In genomic region chr16:10668991-10669703, GRCm38 (mm10) we compare ENCODE assay signal across 19 mouse cellular contexts.
DNase-seq lines count a peak whose midpoint lies in the region; ATAC-seq and TF ChIP-seq lines count a peak whose summit lies in the region.
"Had no signal": no experiment of that assay in that cellular context is flagged by ENCODE, and none has a peak within 500 bp of the region (broad histone marks: within the 10 kb centered on the region; RNA-seq: fewer than 3 reads in every experiment).

No protein-coding gene starts in this region.

- TF ChIP-seq CTCF in heart, adult 2 months (IDR thresholded peaks at IDR 0.05) = no peak
- no peak for TF ChIP-seq CTCF in layer of hippocampus, adult 2 months (conservative IDR thresholded peaks at IDR 0.05)

- no peak for DNase-seq in heart, embryonic 10.5 days (ENCODE audit: low spot score)
- no peak for DNase-seq in heart, adult 2 months
- DNase-seq in testis, postnatal 10 days (ENCODE audit: low spot score) = peak; percentile 52
- no peak for DNase-seq in testis, postnatal 14 days (ENCODE audit: low spot score)
- peak; percentile 54 for DNase-seq in thymus, postnatal 4 days
- DNase-seq in forebrain, embryonic 11.5 days (ENCODE audit: low spot score) = no peak
- no peak for DNase-seq in layer of hippocampus, adult 2 months (ENCODE audit: low spot score in 2 of 2)
- DNase-seq: adrenal gland, postnatal 25 days; cerebellum, postnatal 25 days; kidney, adult 2 months; layer of hippocampus, postnatal 36 days; lung, postnatal 14 days; spleen, adult 18-20 months had no signal

- H3K27me3 ChIP-seq in heart, embryonic 10.5 days (ENCODE audit: insufficient read depth, poor library complexity, severe bottlenecking) = no peaks in the 10 kb centered on the region
- no peaks in the 10 kb centered on the region for H3K27me3 ChIP-seq in heart, adult 2 months (ENCODE audit: control insufficient read depth, insufficient read depth, low read length)
- no peaks in the 10 kb centered on the region for H3K27me3 ChIP-seq in forebrain, embryonic 11.5 days (ENCODE audit: control insufficient read depth, insufficient read depth, low read length)
- H3K27me3 ChIP-seq: forebrain, embryonic 15.5 days; liver, embryonic 15.5 days; midbrain, embryonic 12.5 days; stomach, embryonic 15.5 days had no signal

- ATAC-seq in activated CD4-positive, CD25-positive, alpha-beta regulatory T cell, adult 4 months = peak; percentile 28
- ATAC-seq in forebrain, embryonic 11.5 days (replicated peaks; ENCODE audit: low FRiP score) = no peak
- ATAC-seq: forebrain, embryonic 15.5 days; hindbrain, embryonic 16.5 days had no signal

- no peak overlapping the region for H3K9ac ChIP-seq in heart, adult 2 months (ENCODE audit: low read depth, low read length)
- H3K9ac ChIP-seq in forebrain, embryonic 11.5 days (ENCODE audit: low read length) = no peak overlapping the region
- H3K9ac ChIP-seq: forebrain, embryonic 15.5 days; liver, embryonic 15.5 days; midbrain, embryonic 12.5 days; stomach, embryonic 15.5 days had no signal

- intact Hi-C loops in heart, adult 2 months (cut with DNase I) = loop anchor here (10.0 kb wide), 1 partner anchor 176 kb away; no protein-coding TSS in a partner anchor

- no peak for TF ChIP-seq POLR2A in heart, adult 2 months (IDR thresholded peaks at IDR 0.05; ENCODE audit: insufficient read depth, low read depth, low read length)

- WGBS in heart, embryonic 10.5 days = 61% methylated on average over 7 of the region's 7 CpGs
- 66% methylated on average over 7 of the region's 7 CpGs for WGBS in heart, adult 2 months
- WGBS in forebrain, embryonic 11.5 days = 88% methylated on average over 7 of the region's 7 CpGs

- peaks cover 56% of the 10 kb centered on the region for H3K4me1 ChIP-seq in heart, embryonic 10.5 days
- H3K4me1 ChIP-seq in heart, adult 2 months (ENCODE audit: control insufficient read depth, insufficient read depth, low read length) = peaks cover 5% of the 10 kb centered on the region
- no peaks in the 10 kb centered on the region for H3K4me1 ChIP-seq in forebrain, embryonic 11.5 days (replicated peaks; ENCODE audit: control insufficient read depth, insufficient read depth, low read length)
- H3K4me1 ChIP-seq: forebrain, embryonic 15.5 days had no signal

- no peaks in the 10 kb centered on the region for H3K9me3 ChIP-seq in heart, embryonic 10.5 days
- H3K9me3 ChIP-seq in forebrain, embryonic 11.5 days (ENCODE audit: control insufficient read depth, low read length) = no peaks in the 10 kb centered on the region
- H3K9me3 ChIP-seq: forebrain, embryonic 15.5 days; liver, embryonic 15.5 days; midbrain, embryonic 12.5 days; stomach, embryonic 15.5 days had no signal

- TF ChIP-seq EP300 in heart, adult 2 months (IDR thresholded peaks at IDR 0.05; ENCODE audit: insufficient read depth, low read depth, low read length) = no peak

- H3K79me2 ChIP-seq in heart, adult 2 months (replicated peaks; ENCODE audit: control insufficient read depth, insufficient read depth, low read length) = no peaks in the 10 kb centered on the region

- H3K4me3 ChIP-seq in heart, embryonic 10.5 days = no peak overlapping the region
- no peak overlapping the region for H3K4me3 ChIP-seq in heart, adult 2 months
- no peak overlapping the region for H3K4me3 ChIP-seq in forebrain, embryonic 11.5 days (ENCODE audit: low read depth, low read length)
- H3K4me3 ChIP-seq in layer of hippocampus, adult 2 months = no peak overlapping the region
- H3K4me3 ChIP-seq: forebrain, embryonic 15.5 days; liver, embryonic 15.5 days; midbrain, embryonic 12.5 days; stomach, embryonic 15.5 days had no signal

- peak overlapping the region; percentile 76 for H3K27ac ChIP-seq in heart, embryonic 10.5 days
- no peak overlapping the region for H3K27ac ChIP-seq in heart, adult 2 months
- no peak overlapping the region for H3K27ac ChIP-seq in forebrain, embryonic 11.5 days (ENCODE audit: low read depth, low read length)
- no peak overlapping the region for H3K27ac ChIP-seq in layer of hippocampus, adult 2 months
- H3K27ac ChIP-seq: forebrain, embryonic 15.5 days; liver, embryonic 15.5 days; midbrain, embryonic 12.5 days; stomach, embryonic 15.5 days had no signal

- H3K36me3 ChIP-seq in heart, embryonic 10.5 days = no peaks in the 10 kb centered on the region
- no peaks in the 10 kb centered on the region for H3K36me3 ChIP-seq in heart, adult 2 months (ENCODE audit: control insufficient read depth, insufficient read depth, low read length)
- no peaks in the 10 kb centered on the region for H3K36me3 ChIP-seq in forebrain, embryonic 11.5 days (ENCODE audit: control insufficient read depth, insufficient read depth, low read length)
- H3K36me3 ChIP-seq: forebrain, embryonic 15.5 days; liver, embryonic 15.5 days; midbrain, embryonic 12.5 days; stomach, embryonic 15.5 days had no signal

- no peak overlapping the region for H3K4me2 ChIP-seq in forebrain, embryonic 11.5 days (ENCODE audit: low read depth, low read length, severe bottlenecking)
- H3K4me2 ChIP-seq: forebrain, embryonic 15.5 days; liver, embryonic 15.5 days; midbrain, embryonic 12.5 days; stomach, embryonic 15.5 days had no signal

Comparison
In these comparisons a context has a peak if more than half of its experiments do, and no peak if none do; other contexts are left out.
1. DNase-seq: peak in testis, postnatal 10 days (single experiment) and thymus, postnatal 4 days (single experiment); none in heart, embryonic 10.5 days (single experiment), heart, adult 2 months (0 of 2), testis, postnatal 14 days (single experiment), forebrain, embryonic 11.5 days (single experiment) and layer of hippocampus, adult 2 months (0 of 2).